Mouse (Mus musculus) heart, embryonic 12.5 days (tissue): ENCODE data around the gene Sntb2. TPM values are rescaled to one million over a fixed set of nuclear protein-coding genes. Genes with fewer than 3 reads are reported as not detected.
"Not testable (repeated sequence)": the region's sequence is repeated elsewhere in the genome, so short reads cannot be mapped to it uniquely, and the experiment has no call there.

Source experiments
- ATAC-seq: fragments of 200-750 bp; cut with Nextera tagmentation; 2 replicates; pipeline ENCODE4 v1.8.0; 2017; ENCODE audit warnings: moderate TSS enrichment, moderate library complexity; ENCODE audit not compliant: insufficient number of reproducible peaks, low FRiP score
- H3K27ac ChIP-seq: fragments of 300-500 bp; sonication (generic); 2 replicates; pipeline ENCODE4 v1.5.1; 2016; ENCODE audit warnings: mild to moderate bottlenecking, moderate library complexity; ENCODE audit not compliant: poor library complexity, severe bottlenecking
- H3K27me3 ChIP-seq: fragments of 300-500 bp; sonication (generic); replicated peaks from 2 replicates; pipeline ENCODE4 v1.6.1; 2016; ENCODE audit warnings: mild to moderate bottlenecking, moderate library complexity
- H3K36me3 ChIP-seq: fragments of 300-500 bp; sonication (generic); 2 replicates; pipeline ENCODE4 v1.6.1; 2016; ENCODE audit warnings: mild to moderate bottlenecking, moderate library complexity
- H3K4me1 ChIP-seq: fragments of 300-500 bp; sonication (generic); replicated peaks from 2 replicates; pipeline ENCODE4 v1.6.1; 2016; ENCODE audit warnings: mild to moderate bottlenecking
- H3K4me2 ChIP-seq: fragments of 300-500 bp; sonication (generic); 2 replicates; pipeline ENCODE4 v1.6.1; 2016; ENCODE audit warnings: mild to moderate bottlenecking, moderate library complexity
- H3K4me3 ChIP-seq: fragments of 300-500 bp; sonication (generic); 2 replicates; pipeline ENCODE4 v1.5.1; 2016; ENCODE audit warnings: mild to moderate bottlenecking
- H3K9ac ChIP-seq: fragments of 300-500 bp; sonication (generic); 2 replicates; pipeline ENCODE4 v1.6.1; 2016; ENCODE audit warnings: mild to moderate bottlenecking, moderate library complexity
- H3K9me3 ChIP-seq: fragments of 300-500 bp; sonication (generic); replicated peaks from 2 replicates; pipeline ENCODE4 v1.6.1; 2016; ENCODE audit warnings: mild to moderate bottlenecking, moderate library complexity
- WGBS: fragments of 180-500 bp; shearing (Covaris S2); methylation state at CpG from one replicate; pipeline ENCODE4 v1.1.7; 2016; 5-methylcytosine and 5-hydroxymethylcytosine counted together
- polyA plus RNA-seq: library from polyadenylated mRNA; unstranded; fragments of >200 nt; fragmentation: Nextera tagmentation; extraction: Ambion mirVana; gene quantifications from 2 replicates; pipeline ENCODE4 v1.2.1, GENCODE M21; 2016

The Sntb2 gene
- polyA plus RNA-seq, 1 experiment from 2014 or later, result 11.5 TPM

- whole genome bisulfite sequencing, result 73% methylated on average over 3 of the region's 3 CpGs
- Histone ChIP-seq H3K9ac (no peak overlapping the region), H3K27ac (no peak overlapping the region), H3K36me3 (peaks cover 58% of the 10 kb centered on the region), H3K4me3 (no peak overlapping the region), H3K27me3 (no peaks in the 10 kb centered on the region), H3K4me1 (peaks cover 9% of the 10 kb centered on the region; the same call in 1 of the 2 replicates), H3K4me2 (no peak overlapping the region), H3K9me3 (no peaks in the 10 kb centered on the region)
- no peak for ATAC-seq
These were observed 72.2 kb downstream of the Sntb2 start for GRCm38 (mm10) chr8:107007795-107008194.

- ATAC-seq, result no peak
- peaks cover 42% of the 10 kb centered on the region for H3K36me3 ChIP-seq
These were observed 77.1 kb downstream of the Sntb2 start for GRCm38 (mm10) chr8:107012666-107013065.

GRCm38 (mm10) chr8:107014915-107015314, 79.4 kb downstream of the Sntb2 start:
- Histone ChIP-seq H3K36me3 (peaks cover 30% of the 10 kb centered on the region), H3K4me1 (no peaks in the 10 kb centered on the region), H3K4me3 (no peak overlapping the region), H3K9me3 (no peaks in the 10 kb centered on the region), H3K4me2 (no peak overlapping the region), H3K27ac (no peak overlapping the region), H3K9ac (no peak overlapping the region), H3K27me3 (no peaks in the 10 kb centered on the region)
- 89% methylated on average over 1 of the region's 1 CpGs for WGBS
- no peak for ATAC-seq

More at GRCm38 (mm10) chr8:107012666-107013065, 77.1 kb downstream of the Sntb2 start:
- H3K4me3 ChIP-seq, result no peak overlapping the region
- WGBS, result 58% methylated on average over 2 of the region's 2 CpGs
- H3K4me2 ChIP-seq, result no peak overlapping the region
- no peak overlapping the region for H3K27ac ChIP-seq
- H3K9ac ChIP-seq, result no peak overlapping the region
- no peaks in the 10 kb centered on the region for H3K9me3 ChIP-seq
- H3K4me1 ChIP-seq, result no peaks in the 10 kb centered on the region
- no peaks in the 10 kb centered on the region for H3K27me3 ChIP-seq

GRCm38 (mm10) chr8:107023479-107023878, 87.9 kb downstream of the Sntb2 start:
- no peaks in the 10 kb centered on the region for H3K36me3 ChIP-seq
- no peak for ATAC-seq
- H3K27me3 ChIP-seq, result no peaks in the 10 kb centered on the region
- H3K9ac ChIP-seq, result no peak overlapping the region
- no peaks in the 10 kb centered on the region for H3K9me3 ChIP-seq
- H3K4me1 ChIP-seq, result no peaks in the 10 kb centered on the region
- no peak overlapping the region for H3K4me3 ChIP-seq
- no peak overlapping the region for H3K4me2 ChIP-seq
- H3K27ac ChIP-seq, result no peak overlapping the region
- 86% methylated on average over 8 of the region's 8 CpGs for WGBS

- 72% methylated on average over 3 of the region's 3 CpGs for WGBS
- ATAC-seq, result no peak
These were observed 93.8 kb downstream of the Sntb2 start for GRCm38 (mm10) chr8:107029310-107029709.

GRCm38 (mm10) chr8:107030058-107030457, 94.5 kb downstream of the Sntb2 start:
- H3K9me3 ChIP-seq, result no peaks in the 10 kb centered on the region
- H3K27ac ChIP-seq, result no peak overlapping the region
- H3K4me1 ChIP-seq, result peaks cover 18% of the 10 kb centered on the region
- H3K36me3 ChIP-seq, result no peaks in the 10 kb centered on the region; the same call in 1 of the 2 replicates
- 62% methylated on average over 5 of the region's 5 CpGs for WGBS
- no peak overlapping the region for H3K9ac ChIP-seq
- H3K27me3 ChIP-seq, result no peaks in the 10 kb centered on the region
- ATAC-seq, result no peak
- H3K4me2 ChIP-seq, result no peak overlapping the region
- no peak overlapping the region for H3K4me3 ChIP-seq

More at GRCm38 (mm10) chr8:107029310-107029709, 93.8 kb downstream of the Sntb2 start:
- Histone ChIP-seq H3K4me1 (peaks cover 18% of the 10 kb centered on the region), H3K36me3 (no peaks in the 10 kb centered on the region; the same call in 1 of the 2 replicates), H3K4me3 (no peak overlapping the region), H3K9ac (no peak overlapping the region), H3K9me3 (no peaks in the 10 kb centered on the region), H3K27me3 (no peaks in the 10 kb centered on the region), H3K27ac (no peak overlapping the region), H3K4me2 (no peak overlapping the region)

- H3K4me3 ChIP-seq, result peak within 1 kb of the TSS; percentile 94
- H3K9me3 ChIP-seq, result no peaks in the 10 kb centered on the region
- H3K4me1 ChIP-seq, result peaks cover 18% of the 10 kb centered on the region
- peak within 1 kb of the TSS; percentile 96 for H3K9ac ChIP-seq
- 4% methylated on average over 66 of the region's 66 CpGs for WGBS
- no peaks in the 10 kb centered on the region; the same call in 1 of the 2 replicates for H3K36me3 ChIP-seq
- peak; percentile 96 for ATAC-seq
- no peaks in the 10 kb centered on the region for H3K27me3 ChIP-seq
- H3K27ac ChIP-seq, result peak within 1 kb of the TSS; percentile 60
- H3K4me2 ChIP-seq, result peak within 1 kb of the TSS; percentile 85
These were observed 95.4 kb downstream of the Sntb2 start, which contains the start of gene Vps4a for GRCm38 (mm10) chr8:107030650-107031576. TSS of gene Vps4a (plus strand) at chr8:107031222.

GRCm38 (mm10) chr8:107031577-107032090, 96.1 kb downstream of the Sntb2 start:
- Histone ChIP-seq H3K36me3 (peaks cover 4% of the 10 kb centered on the region), H3K27me3 (no peaks in the 10 kb centered on the region), H3K9me3 (no peaks in the 10 kb centered on the region), H3K4me3 (peak overlapping the region; percentile 94), H3K4me2 (peak overlapping the region; percentile 85), H3K9ac (peak overlapping the region; percentile 96), H3K27ac (peak overlapping the region; percentile 60), H3K4me1 (peaks cover 18% of the 10 kb centered on the region)
- under 1% methylated on average over 40 of the region's 40 CpGs for WGBS
- no peak; the same call in 1 of the 2 replicates for ATAC-seq

- not testable (repeated sequence) for H3K27me3 ChIP-seq, H3K4me3 ChIP-seq, H3K9me3 ChIP-seq, ATAC-seq, H3K9ac ChIP-seq, H3K4me2 ChIP-seq, H3K27ac ChIP-seq, H3K36me3 ChIP-seq
- WGBS, result 98% methylated on average over 2 of the region's 2 CpGs
- H3K4me1 ChIP-seq, result peaks cover 18% of the 10 kb centered on the region
These were observed 98.1 kb downstream of the Sntb2 start for GRCm38 (mm10) chr8:107033609-107034008.

GRCm38 (mm10) chr8:107035641-107036040, 100.1 kb downstream of the Sntb2 start:
- Histone ChIP-seq H3K4me1 (peaks cover 18% of the 10 kb centered on the region), H3K27ac (no peak overlapping the region), H3K4me2 (no peak overlapping the region), H3K9ac (no peak overlapping the region), H3K27me3 (no peaks in the 10 kb centered on the region), H3K4me3 (no peak overlapping the region), H3K9me3 (no peaks in the 10 kb centered on the region), H3K36me3 (peaks cover 27% of the 10 kb centered on the region)
- WGBS, result 90% methylated on average over 3 of the region's 3 CpGs
- no peak for ATAC-seq

- no peak overlapping the region for H3K9ac ChIP-seq
- H3K27me3 ChIP-seq, result no peaks in the 10 kb centered on the region
- H3K27ac ChIP-seq, result no peak overlapping the region
- H3K4me3 ChIP-seq, result no peak overlapping the region
- peaks cover 37% of the 10 kb centered on the region for H3K36me3 ChIP-seq
- no peaks in the 10 kb centered on the region for H3K9me3 ChIP-seq
- 79% methylated on average over 8 of the region's 8 CpGs for WGBS
- ATAC-seq, result no peak
- H3K4me2 ChIP-seq, result no peak overlapping the region
- peaks cover 18% of the 10 kb centered on the region for H3K4me1 ChIP-seq
These were observed 101.1 kb downstream of the Sntb2 start for GRCm38 (mm10) chr8:107036626-107037025.
